Mouse (Mus musculus) v-Abl transformed pro-B cells (cell line): ENCODE measurements at regions not wholly inside any gene's neighbourhood (a gene's known extent, or its start where the extent isn't known, plus 50 kb on each side); places are given as distances from the start of the nearest gene placed in this dataset.

Experiments
- in situ Hi-C, 2 experiments: fragments of 400-800 bp; cut with MboI; formaldehyde crosslinking; loops; one replicate each; pipeline ENCODE4 v1.15.1; 2025; ENCODE audit not compliant: unreplicated experiment in 2 of 2

DNA sequence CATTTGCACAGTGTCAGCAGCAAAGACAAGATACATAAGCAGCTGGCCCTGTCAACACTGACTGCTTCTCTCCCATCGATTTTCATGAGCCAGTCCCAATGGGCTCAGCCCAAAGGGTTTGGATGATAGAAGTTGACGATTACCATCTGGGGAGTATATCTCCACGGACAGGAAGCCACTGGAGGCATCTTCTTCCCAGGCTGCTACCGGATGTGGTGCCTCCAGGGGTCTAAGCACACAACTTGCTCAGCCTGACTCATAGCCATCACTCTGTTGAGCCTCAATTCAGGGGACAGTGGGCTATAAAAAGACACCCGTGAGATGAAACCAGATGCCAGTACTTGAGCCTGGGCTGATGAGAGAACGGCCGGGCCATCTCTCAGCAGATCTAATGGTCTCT is 71.1 kb upstream of the Hif1a start:
- in situ Hi-C loops = no loop called here

GRCm38 (mm10) chr12:73830551-73831203 is 70.5 kb upstream of the Hif1a start:
- in situ Hi-C loops = no loop called here

GRCm38 (mm10) chr12:73831204-73831595 is 70.0 kb upstream of the Hif1a start:
- in situ Hi-C loops = no loop called here

- in situ Hi-C loops = no loop called here
Observed at GRCm38 (mm10) chr12:73831637-73832385, 69.4 kb upstream of the Hif1a start.

GRCm38 (mm10) chr12:73832789-73833188 is 68.4 kb upstream of the Hif1a start:
- in situ Hi-C loops = no loop called here

GRCm38 (mm10) chr12:73836132-73836531 is 65.0 kb upstream of the Hif1a start:
- in situ Hi-C loops = no loop called here

GRCm38 (mm10) chr12:73837036-73837435 is 64.1 kb upstream of the Hif1a start:
- in situ Hi-C loops = no loop called here

GRCm38 (mm10) chr12:73837921-73838320 is 63.3 kb upstream of the Hif1a start:
- in situ Hi-C loops = no loop called here

GRCm38 (mm10) chr12:73838330-73838729 is 62.8 kb upstream of the Hif1a start:
- in situ Hi-C loops = no loop called here

DNA sequence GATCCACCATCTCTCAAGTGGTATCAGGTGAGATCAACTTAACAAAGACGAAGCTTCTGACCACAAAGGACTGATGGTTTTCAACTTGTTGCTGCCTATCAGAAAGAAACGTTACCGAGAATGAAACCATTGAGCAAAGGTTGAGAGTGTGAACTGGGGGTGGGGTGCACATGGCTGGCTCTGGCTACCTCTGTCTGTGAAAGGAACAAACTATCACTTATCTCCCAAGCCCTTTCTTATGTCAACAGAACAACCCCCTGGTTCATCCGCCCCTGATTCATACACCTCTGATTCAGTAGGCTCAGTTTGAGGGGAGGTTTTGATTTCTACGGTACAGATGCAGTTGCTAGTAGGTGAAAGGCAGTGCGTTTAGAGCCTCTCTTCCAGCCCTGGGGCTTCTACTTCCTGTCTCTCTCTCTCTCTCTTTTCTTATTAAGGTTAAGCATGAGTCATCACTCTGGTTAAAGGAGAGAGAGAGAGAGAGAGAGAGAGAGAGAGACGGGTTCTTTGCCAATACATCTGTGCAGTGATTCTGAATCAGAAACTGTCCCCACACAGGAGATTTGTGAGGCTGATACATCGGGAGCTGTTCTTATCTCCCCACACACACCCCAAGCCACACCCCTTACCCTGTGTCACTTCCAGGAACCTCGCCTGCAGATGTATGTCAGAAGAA is 59.0 kb upstream of the Hif1a start:
- in situ Hi-C loops = no loop called here

GRCm38 (mm10) chr12:73844782-73845181 is 56.4 kb upstream of the Hif1a start:
- in situ Hi-C loops = no loop called here

GRCm38 (mm10) chr12:73846672-73847071 is 54.5 kb upstream of the Hif1a start:
- in situ Hi-C loops = no loop called here

DNA sequence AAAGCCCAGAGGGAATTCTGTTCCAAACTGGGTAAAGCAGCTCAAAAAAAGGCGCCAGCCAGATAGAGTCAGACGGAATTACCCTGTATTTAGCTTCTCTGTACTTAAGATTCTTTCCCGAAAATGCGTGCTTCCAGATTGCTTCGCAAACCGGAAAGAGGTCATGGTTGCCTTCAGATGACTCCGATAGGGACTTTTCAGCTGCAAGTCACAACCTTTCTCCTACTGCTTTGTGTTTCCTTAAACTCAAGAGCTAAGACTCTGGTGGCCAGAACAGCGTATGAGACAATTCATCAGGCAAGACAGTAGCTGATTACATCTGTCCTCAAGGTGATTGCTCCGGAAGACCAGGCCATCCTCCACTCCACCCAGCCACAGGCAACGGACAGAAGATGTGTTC is 53.8 kb upstream of the Hif1a start:
- in situ Hi-C loops = no loop called here

DNA sequence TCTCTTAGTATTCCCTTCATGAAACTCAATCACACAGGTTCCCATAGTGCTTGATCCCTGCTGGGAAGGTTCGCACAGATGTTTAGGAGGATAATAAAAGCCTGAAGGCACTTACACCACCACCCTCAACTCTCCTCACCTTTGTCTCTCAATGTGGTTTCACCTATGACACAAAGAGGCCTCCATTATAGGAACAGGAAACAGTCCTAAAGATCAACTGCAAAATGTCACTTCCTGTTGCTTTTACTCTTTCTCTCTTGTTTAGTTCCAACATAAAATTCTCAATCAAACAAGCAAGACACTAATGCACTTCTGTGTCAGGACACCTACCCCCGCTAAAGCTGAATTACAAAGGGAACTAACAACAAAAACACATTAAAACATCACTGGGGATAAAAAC is 50.3 kb upstream of the Hif1a start:
- in situ Hi-C loops = loop anchor here in 1 of 2 experiments (5.0 kb wide), 1 partner anchor 54 kb away; no protein-coding TSS in a partner anchor
